Mouse (Mus musculus) hindbrain, embryonic 14.5 days (tissue): Measurements from ENCODE around the gene Zdhhc14. TPM values are rescaled to one million over a fixed set of nuclear protein-coding genes. Genes with fewer than 3 reads are reported as not detected.

ENCODE experiments used
- ATAC-seq: fragments of 200-750 bp; cut with Nextera tagmentation; 2 replicates; pipeline ENCODE4 v1.8.0; 2017; ENCODE audit warnings: moderate number of reproducible peaks, mild to moderate bottlenecking, moderate TSS enrichment, moderate library complexity; ENCODE audit not compliant: low FRiP score
- DNase-seq: peaks from one replicate; pipeline ENCODE4 v3.0.0-alpha.2; 2015; ENCODE audit warnings: low spot score
- H3K27ac ChIP-seq: fragments of 300-500 bp; sonication (generic); 2 replicates; pipeline ENCODE4 v1.5.1; 2014; ENCODE audit warnings: mild to moderate bottlenecking, moderate library complexity
- H3K27me3 ChIP-seq: fragments of 300-500 bp; sonication (generic); 2 replicates; pipeline ENCODE4 v1.6.1; 2014; ENCODE audit warnings: mild to moderate bottlenecking, low read length, mixed read lengths; ENCODE audit not compliant: control insufficient read depth, insufficient read depth
- H3K36me3 ChIP-seq: fragments of 300-500 bp; sonication (generic); replicated peaks from 2 replicates; pipeline ENCODE4 v1.6.1; 2014; ENCODE audit not compliant: control insufficient read depth, insufficient read depth
- H3K4me1 ChIP-seq: fragments of 300-500 bp; sonication (generic); replicated peaks from 2 replicates; pipeline ENCODE4 v1.6.1; 2014; ENCODE audit warnings: antibody characterized with exemption, low read length, mixed read lengths; ENCODE audit not compliant: control insufficient read depth, insufficient read depth
- H3K4me2 ChIP-seq: fragments of 300-500 bp; sonication (generic); replicated peaks from 2 replicates; pipeline ENCODE4 v1.6.1; 2014; ENCODE audit warnings: mild to moderate bottlenecking, moderate library complexity
- H3K4me3 ChIP-seq: fragments of 300-500 bp; sonication (generic); replicated peaks from 2 replicates; pipeline ENCODE4 v1.5.1; 2014; ENCODE audit warnings: mild to moderate bottlenecking, low read length
- H3K9ac ChIP-seq: fragments of 300-500 bp; sonication (generic); 2 replicates; pipeline ENCODE4 v1.6.1; 2014
- H3K9me3 ChIP-seq: fragments of 300-500 bp; sonication (generic); 2 replicates; pipeline ENCODE4 v1.6.1; 2016; ENCODE audit warnings: low read length; ENCODE audit not compliant: control insufficient read depth
- WGBS: fragments of 180-500 bp; shearing (Covaris S2); extraction: QIAGEN DNeasy Blood & Tissue Kit; methylation state at CpG from one replicate; pipeline ENCODE4 v1.1.7; 2014; 5-methylcytosine and 5-hydroxymethylcytosine counted together
- polyA plus RNA-seq: library from polyadenylated mRNA; unstranded; fragments of >200 nt; fragmentation: Nextera tagmentation; extraction: Ambion mirVana; gene quantifications from 2 replicates; pipeline ENCODE4 v1.2.1, GENCODE M21; 2014

The Zdhhc14 gene
- polyA plus RNA-seq, 1 experiment from 2014 or later = 12.3 TPM

GRCm38 (mm10) chr17:5519910-5520592 is 27.7 kb downstream of the Zdhhc14 start:
- Histone ChIP-seq H3K4me2 (no peak overlapping the region), H3K4me1 (no peaks in the 10 kb centered on the region), H3K36me3 (no peaks in the 10 kb centered on the region), H3K4me3 (no peak overlapping the region), H3K27ac (no peak overlapping the region), H3K27me3 (no peaks in the 10 kb centered on the region), H3K9me3 (no peaks in the 10 kb centered on the region), H3K9ac (no peak overlapping the region)
- 87% methylated on average over 13 of the region's 13 CpGs for WGBS
- ATAC-seq = no peak
- no peak for DNase-seq

GRCm38 (mm10) chr17:5521532-5521931 is 29.2 kb downstream of the Zdhhc14 start:
- ATAC-seq (no peak), DNase-seq (no peak)
- no peaks in the 10 kb centered on the region for H3K9me3 ChIP-seq
- no peak overlapping the region for H3K4me3 ChIP-seq
- H3K4me2 ChIP-seq = no peak overlapping the region
- H3K27me3 ChIP-seq = no peaks in the 10 kb centered on the region
- WGBS = 76% methylated on average over 1 of the region's 1 CpGs
- H3K36me3 ChIP-seq = no peaks in the 10 kb centered on the region
- H3K27ac ChIP-seq = no peak overlapping the region
- no peaks in the 10 kb centered on the region for H3K4me1 ChIP-seq
- H3K9ac ChIP-seq = no peak overlapping the region

DNA sequence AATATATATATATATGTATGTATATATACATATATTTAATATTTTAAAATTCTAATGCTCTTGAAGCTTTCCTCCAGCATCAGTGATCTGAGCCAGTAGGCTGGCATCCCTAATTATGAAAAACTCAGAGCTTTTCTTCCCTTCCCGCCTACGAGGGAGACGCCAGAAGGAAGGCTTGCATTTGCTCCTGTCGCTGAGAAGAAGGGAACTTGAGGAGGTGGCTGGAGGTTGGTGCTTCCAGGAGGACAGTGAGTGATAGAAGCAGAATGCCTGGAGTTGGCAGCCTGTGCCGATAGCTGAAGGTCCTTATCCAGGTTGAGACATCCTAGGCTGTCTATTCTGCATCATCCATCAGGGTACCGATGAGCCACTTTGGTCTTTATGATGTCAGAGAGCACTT is 37.2 kb downstream of the Zdhhc14 start:
- H3K27ac ChIP-seq = no peak overlapping the region
- 87% methylated on average over 6 of the region's 6 CpGs for WGBS
- no peak overlapping the region for H3K4me2 ChIP-seq
- H3K4me1 ChIP-seq = no peaks in the 10 kb centered on the region
- ATAC-seq = no peak
- no peak overlapping the region for H3K4me3 ChIP-seq
- no peaks in the 10 kb centered on the region for H3K27me3 ChIP-seq
- H3K9ac ChIP-seq = no peak overlapping the region
- no peak for DNase-seq
- no peaks in the 10 kb centered on the region for H3K36me3 ChIP-seq
- H3K9me3 ChIP-seq = no peaks in the 10 kb centered on the region

- H3K9ac ChIP-seq = no peak overlapping the region
- H3K4me1 ChIP-seq = no peaks in the 10 kb centered on the region
- no peak overlapping the region for H3K4me3 ChIP-seq
- no peak overlapping the region for H3K4me2 ChIP-seq
- H3K36me3 ChIP-seq = no peaks in the 10 kb centered on the region
- DNase-seq (no peak), ATAC-seq (no peak)
- no peaks in the 10 kb centered on the region for H3K9me3 ChIP-seq
- no peak overlapping the region for H3K27ac ChIP-seq
- no peaks in the 10 kb centered on the region for H3K27me3 ChIP-seq
- 41% methylated on average over 5 of the region's 5 CpGs for WGBS
These were observed 40.5 kb downstream of the Zdhhc14 start for GRCm38 (mm10) chr17:5532816-5533215.

- Histone ChIP-seq H3K4me3 (no peak overlapping the region), H3K9ac (no peak overlapping the region), H3K27me3 (no peaks in the 10 kb centered on the region), H3K27ac (no peak overlapping the region), H3K9me3 (no peaks in the 10 kb centered on the region), H3K4me2 (no peak overlapping the region), H3K4me1 (no peaks in the 10 kb centered on the region), H3K36me3 (no peaks in the 10 kb centered on the region)
- no peak for ATAC-seq
- 31% methylated on average over 3 of the region's 4 CpGs for WGBS
- DNase-seq = no peak
These were observed 43.0 kb downstream of the Zdhhc14 start for GRCm38 (mm10) chr17:5535357-5535756.

GRCm38 (mm10) chr17:5536259-5537094 is 44.1 kb downstream of the Zdhhc14 start:
- WGBS = 63% methylated on average over 11 of the region's 12 CpGs
- H3K4me2 ChIP-seq = no peak overlapping the region
- no peaks in the 10 kb centered on the region for H3K9me3 ChIP-seq
- H3K27ac ChIP-seq = peak overlapping the region; percentile 71; the same call in 1 of the 2 replicates
- no peaks in the 10 kb centered on the region for H3K36me3 ChIP-seq
- no peak overlapping the region for H3K9ac ChIP-seq
- H3K27me3 ChIP-seq = no peaks in the 10 kb centered on the region
- H3K4me1 ChIP-seq = no peaks in the 10 kb centered on the region
- peak; percentile 61; the same call in 1 of the 2 replicates for ATAC-seq
- no peak overlapping the region for H3K4me3 ChIP-seq
- DNase-seq = no peak

GRCm38 (mm10) chr17:5537095-5537575 is 44.8 kb downstream of the Zdhhc14 start:
- DNase-seq (no peak), ATAC-seq (peak; percentile 64; the same call in 1 of the 2 replicates)
- no peak overlapping the region for H3K4me2 ChIP-seq
- peak overlapping the region; percentile 71 for H3K27ac ChIP-seq
- H3K9ac ChIP-seq = no peak overlapping the region
- no peaks in the 10 kb centered on the region for H3K9me3 ChIP-seq
- no peaks in the 10 kb centered on the region for H3K27me3 ChIP-seq
- no peak overlapping the region for H3K4me3 ChIP-seq
- no peaks in the 10 kb centered on the region for H3K36me3 ChIP-seq
- no peaks in the 10 kb centered on the region for H3K4me1 ChIP-seq
- WGBS = 52% methylated on average over 11 of the region's 11 CpGs

DNA sequence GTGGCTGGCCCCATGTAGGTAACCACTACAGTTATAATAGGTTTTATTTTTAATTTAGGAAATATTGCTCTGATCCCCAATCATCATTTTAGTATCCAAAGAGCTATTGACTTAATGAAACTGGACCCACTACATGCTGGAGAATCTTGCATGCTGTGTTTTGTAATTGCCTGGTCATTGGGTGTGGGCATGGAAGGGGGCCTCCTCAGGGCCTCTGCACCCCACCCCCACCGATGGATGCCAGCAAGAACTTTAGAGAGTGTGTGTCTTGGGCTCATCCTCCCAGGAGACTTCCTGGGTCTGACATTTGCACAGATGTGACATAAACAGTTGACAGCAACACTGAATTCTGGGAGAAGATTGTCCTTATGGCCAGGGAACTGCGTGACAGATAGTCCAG is 49.8 kb downstream of the Zdhhc14 start:
- no peak for DNase-seq
- Histone ChIP-seq H3K27me3 (no peaks in the 10 kb centered on the region), H3K4me2 (no peak overlapping the region), H3K9ac (no peak overlapping the region), H3K4me1 (no peaks in the 10 kb centered on the region), H3K9me3 (no peaks in the 10 kb centered on the region), H3K27ac (no peak overlapping the region), H3K4me3 (no peak overlapping the region), H3K36me3 (no peaks in the 10 kb centered on the region)
- ATAC-seq = no peak
- 85% methylated on average over 2 of the region's 2 CpGs for WGBS

DNA sequence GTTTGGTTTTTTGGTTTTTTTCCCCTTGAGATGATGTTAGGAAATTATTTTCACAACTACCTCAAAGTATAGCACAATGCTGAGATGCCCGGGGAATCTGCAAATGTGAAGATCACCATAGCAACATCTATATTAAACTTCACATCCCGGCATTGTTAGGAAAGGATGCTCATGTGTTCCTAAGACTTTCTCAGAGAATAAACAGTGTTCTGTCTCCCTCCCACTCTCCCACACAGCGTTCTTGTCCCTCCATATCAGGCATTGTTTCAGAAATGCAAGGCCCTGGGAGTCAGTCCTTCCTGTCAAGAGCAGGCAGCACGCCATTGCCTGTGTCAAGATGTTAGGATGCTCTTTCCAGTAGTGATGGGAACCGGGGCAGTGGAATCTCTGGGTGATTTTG is 51.7 kb downstream of the Zdhhc14 start:
- Histone ChIP-seq H3K9ac (no peak overlapping the region), H3K36me3 (no peaks in the 10 kb centered on the region), H3K27me3 (no peaks in the 10 kb centered on the region), H3K9me3 (no peaks in the 10 kb centered on the region), H3K4me2 (no peak overlapping the region), H3K4me3 (no peak overlapping the region), H3K4me1 (no peaks in the 10 kb centered on the region), H3K27ac (no peak overlapping the region)
- 71% methylated on average over 5 of the region's 5 CpGs for WGBS
- no peak for ATAC-seq
- no peak for DNase-seq
